Mouse (Mus musculus) midbrain, embryonic 14.5 days (tissue): ENCODE measurements around the gene Cdc42se1. TPM values are rescaled to one million over a fixed set of nuclear protein-coding genes. Genes with fewer than 3 reads are reported as not detected.

Experiments
- ATAC-seq: fragments of 200-750 bp; cut with Nextera tagmentation; 2 replicates; pipeline ENCODE4 v1.8.0; 2017; ENCODE audit warnings: moderate number of reproducible peaks, moderate library complexity; ENCODE audit not compliant: low FRiP score, low TSS enrichment
- DNase-seq: peaks from one replicate; pipeline ENCODE4 v3.0.0-alpha.2; 2015
- H3K27ac ChIP-seq: fragments of 300-500 bp; sonication (generic); replicated peaks from 2 replicates; pipeline ENCODE4 v1.5.1; 2014; ENCODE audit warnings: mild to moderate bottlenecking, low read depth, low read length, moderate library complexity
- H3K27me3 ChIP-seq: fragments of 300-500 bp; sonication (generic); 2 replicates; pipeline ENCODE4 v1.6.1; 2014; ENCODE audit warnings: low read length, control low read depth, mixed read lengths; ENCODE audit not compliant: control insufficient read depth, insufficient read depth
- H3K36me3 ChIP-seq: fragments of 300-500 bp; sonication (generic); 2 replicates; pipeline ENCODE4 v1.6.1; 2014; ENCODE audit warnings: low read length, control low read depth; ENCODE audit not compliant: control insufficient read depth, insufficient read depth
- H3K4me1 ChIP-seq: fragments of 300-500 bp; sonication (generic); 2 replicates; pipeline ENCODE4 v1.6.1; 2014; ENCODE audit warnings: mild to moderate bottlenecking, antibody characterized with exemption, low read length, control low read depth; ENCODE audit not compliant: control insufficient read depth, insufficient read depth
- H3K4me2 ChIP-seq: fragments of 300-500 bp; sonication (generic); 2 replicates; pipeline ENCODE4 v1.6.1; 2014; ENCODE audit warnings: mild to moderate bottlenecking, low read length, moderate library complexity
- H3K4me3 ChIP-seq: fragments of 300-500 bp; sonication (generic); replicated peaks from 2 replicates; pipeline ENCODE4 v1.5.1; 2014; ENCODE audit warnings: low read depth, low read length
- H3K9ac ChIP-seq: fragments of 300-500 bp; sonication (generic); replicated peaks from 2 replicates; pipeline ENCODE4 v1.6.1; 2014; ENCODE audit warnings: mild to moderate bottlenecking, low read length, moderate library complexity
- H3K9me3 ChIP-seq: fragments of 300-500 bp; sonication (generic); 2 replicates; pipeline ENCODE4 v1.6.1; 2016; ENCODE audit warnings: low read length, control low read depth, mixed read lengths; ENCODE audit not compliant: control insufficient read depth
- WGBS: fragments of 180-500 bp; shearing (Covaris S2); extraction: QIAGEN DNeasy Blood & Tissue Kit; methylation state at CpG from one replicate; pipeline ENCODE4 v1.1.7; 2014; 5-methylcytosine and 5-hydroxymethylcytosine counted together
- polyA plus RNA-seq: library from polyadenylated mRNA; unstranded; fragments of >200 nt; fragmentation: Nextera tagmentation; extraction: Ambion mirVana; gene quantifications from 2 replicates; pipeline ENCODE4 v1.2.1, GENCODE M21; 2014

Cdc42se1 gene
- polyA plus RNA-seq, 1 experiment from 2014 or later: 64.5 TPM

DNA sequence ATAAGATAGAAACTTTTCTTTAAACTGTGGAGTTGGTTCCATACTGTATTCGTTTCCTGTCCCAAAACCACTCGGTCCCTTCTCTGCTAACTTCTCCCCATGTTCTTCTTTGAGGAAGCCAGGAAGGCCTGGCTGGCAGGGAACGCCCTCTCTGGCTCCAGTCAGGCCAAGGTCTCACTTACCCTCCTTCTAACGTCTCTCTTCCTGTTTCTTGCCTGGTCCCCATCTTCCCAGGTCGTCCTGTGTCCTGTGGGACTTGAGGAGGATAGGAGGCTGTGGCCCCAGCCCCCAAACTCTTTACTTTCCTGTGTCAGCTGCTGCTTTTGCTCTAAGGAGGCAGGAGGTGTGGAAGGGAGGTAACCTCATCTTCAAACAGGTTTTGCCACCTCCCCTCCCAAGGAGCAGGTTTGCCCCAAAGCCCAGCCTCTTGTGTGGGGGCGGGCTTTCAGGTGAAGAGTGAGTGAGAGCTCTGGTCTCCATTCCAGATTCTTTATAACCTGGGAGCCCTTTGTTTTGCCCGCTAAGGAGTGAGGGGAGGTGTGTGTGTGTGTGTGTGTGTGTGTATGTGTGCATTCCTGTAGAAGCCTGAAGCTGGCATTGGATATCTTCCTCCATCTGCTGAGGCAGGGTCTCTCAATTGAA, 22.4 kb downstream of the Cdc42se1 start, which contains the start of gene Bnipl:
Gene Bnipl (minus strand): TSS at position 411 of the 642 bp plus-strand sequence.
- ATAC-seq (no peak), DNase-seq (no peak)
- Histone ChIP-seq H3K9me3 (no peaks in the 10 kb centered on the region), H3K4me3 (no peak within 1 kb of the TSS), H3K27ac (no peak within 1 kb of the TSS), H3K9ac (no peak within 1 kb of the TSS), H3K27me3 (no peaks in the 10 kb centered on the region), H3K36me3 (peaks cover 38% of the 10 kb centered on the region), H3K4me2 (no peak within 1 kb of the TSS), H3K4me1 (no peaks in the 10 kb centered on the region)
- 62% methylated on average over 7 of the region's 7 CpGs for WGBS

DNA sequence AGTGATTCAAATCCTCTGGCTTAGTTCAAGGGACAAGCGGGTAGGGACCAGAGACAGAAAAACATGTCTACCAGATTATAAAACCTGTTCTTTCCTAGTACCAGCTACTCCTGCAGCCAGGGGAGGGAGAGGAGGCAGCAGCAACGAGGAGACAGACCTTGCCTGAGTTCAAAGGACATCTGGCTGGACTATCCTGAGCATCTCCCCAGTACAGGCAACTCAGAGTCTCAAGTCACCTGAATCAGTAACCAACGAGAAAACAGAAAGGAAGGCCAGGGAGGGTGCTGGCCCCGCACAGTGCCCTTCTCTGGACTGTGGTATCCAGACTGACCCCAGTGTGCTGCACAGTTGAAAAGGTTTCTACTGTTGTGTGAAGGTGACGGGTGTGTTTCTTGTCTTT, 28.4 kb downstream of the Cdc42se1 start:
- WGBS: 88% methylated on average over 5 of the region's 5 CpGs

DNA sequence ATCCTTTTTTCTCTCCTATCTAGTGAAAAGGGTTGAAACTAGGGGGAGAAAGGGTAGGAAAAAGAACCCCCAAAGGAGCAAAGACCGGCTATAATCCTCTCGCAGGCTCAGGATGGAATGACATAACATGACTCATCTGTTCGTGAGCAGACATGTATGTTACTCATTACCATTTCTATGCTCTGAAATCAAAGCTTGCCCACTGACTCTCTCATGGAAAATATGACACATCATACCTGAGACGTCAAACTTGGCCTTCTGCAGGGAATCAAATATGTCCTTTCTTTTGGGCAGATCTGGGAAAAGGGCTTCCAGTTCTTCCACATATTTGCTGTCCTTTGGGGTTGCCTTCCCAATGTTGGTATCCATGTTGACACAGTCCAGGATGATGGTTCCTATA, 33.4 kb downstream of the Cdc42se1 start:
- no peak overlapping the region for H3K4me3 ChIP-seq
- no peak for DNase-seq
- H3K27ac ChIP-seq: no peak overlapping the region
- H3K4me2 ChIP-seq: no peak overlapping the region
- H3K9me3 ChIP-seq: no peaks in the 10 kb centered on the region
- H3K27me3 ChIP-seq: no peaks in the 10 kb centered on the region
- no peak for ATAC-seq
- peaks cover 72% of the 10 kb centered on the region for H3K36me3 ChIP-seq
- no peaks in the 10 kb centered on the region for H3K4me1 ChIP-seq
- H3K9ac ChIP-seq: no peak overlapping the region
- WGBS: 97% methylated on average over 4 of the region's 4 CpGs

More for the DNA sequence above, 28.4 kb downstream of the Cdc42se1 start:
- no peaks in the 10 kb centered on the region for H3K9me3 ChIP-seq
- no peak overlapping the region for H3K4me3 ChIP-seq
- no peak for ATAC-seq
- no peak overlapping the region for H3K27ac ChIP-seq
- no peak overlapping the region for H3K9ac ChIP-seq
- no peak for DNase-seq
- H3K4me2 ChIP-seq: no peak overlapping the region
- no peaks in the 10 kb centered on the region for H3K4me1 ChIP-seq
- peaks cover 79% of the 10 kb centered on the region for H3K36me3 ChIP-seq
- no peaks in the 10 kb centered on the region for H3K27me3 ChIP-seq

DNA sequence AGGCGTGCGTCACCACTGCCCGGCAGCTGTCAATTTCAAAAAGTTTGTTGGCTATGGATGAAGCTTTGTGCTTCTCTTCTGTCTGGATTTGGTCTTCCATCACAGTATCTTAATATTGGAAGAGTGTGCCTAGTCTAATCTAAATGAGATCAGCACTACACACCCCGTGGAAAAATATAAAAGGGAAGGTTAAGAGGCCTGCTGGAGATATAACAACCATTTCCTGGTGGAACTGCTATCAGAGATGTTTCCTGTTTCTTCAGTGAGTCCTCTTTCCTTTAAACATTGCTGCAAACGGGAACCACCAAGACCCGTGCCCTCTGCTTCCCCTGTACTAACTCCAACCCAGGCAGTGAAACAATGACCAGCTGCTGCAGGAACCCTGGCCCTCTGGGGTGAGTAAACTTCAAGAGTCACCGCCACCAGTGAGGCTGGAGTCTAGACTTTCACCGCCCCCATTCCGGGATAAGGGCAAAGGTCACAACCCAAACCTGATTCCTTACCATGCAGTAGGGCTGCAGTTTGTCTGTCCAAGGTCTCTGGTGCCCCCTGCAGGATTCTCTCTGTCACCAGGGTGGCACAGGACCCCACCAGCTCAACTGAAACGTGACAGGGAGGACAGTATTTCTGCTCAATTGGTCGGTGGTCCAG, 34.7 kb downstream of the Cdc42se1 start:
- Histone ChIP-seq H3K4me3 (no peak overlapping the region), H3K27me3 (no peaks in the 10 kb centered on the region), H3K9me3 (no peaks in the 10 kb centered on the region), H3K36me3 (peaks cover 68% of the 10 kb centered on the region), H3K27ac (no peak overlapping the region), H3K9ac (no peak overlapping the region), H3K4me1 (no peaks in the 10 kb centered on the region), H3K4me2 (no peak overlapping the region)
- no peak for ATAC-seq
- DNase-seq: peak; percentile 69
- 52% methylated on average over 11 of the region's 11 CpGs for WGBS

GRCm38 (mm10) chr3:95264724-95265123, 36.2 kb downstream of the Cdc42se1 start:
- ATAC-seq: no peak
- no peak overlapping the region for H3K4me2 ChIP-seq
- no peaks in the 10 kb centered on the region for H3K27me3 ChIP-seq
- no peak overlapping the region for H3K27ac ChIP-seq
- no peaks in the 10 kb centered on the region for H3K9me3 ChIP-seq
- H3K36me3 ChIP-seq: peaks cover 57% of the 10 kb centered on the region
- H3K4me3 ChIP-seq: no peak overlapping the region
- no peaks in the 10 kb centered on the region for H3K4me1 ChIP-seq
- no peak for DNase-seq
- WGBS: 67% methylated on average over 1 of the region's 1 CpGs
- H3K9ac ChIP-seq: no peak overlapping the region

DNA sequence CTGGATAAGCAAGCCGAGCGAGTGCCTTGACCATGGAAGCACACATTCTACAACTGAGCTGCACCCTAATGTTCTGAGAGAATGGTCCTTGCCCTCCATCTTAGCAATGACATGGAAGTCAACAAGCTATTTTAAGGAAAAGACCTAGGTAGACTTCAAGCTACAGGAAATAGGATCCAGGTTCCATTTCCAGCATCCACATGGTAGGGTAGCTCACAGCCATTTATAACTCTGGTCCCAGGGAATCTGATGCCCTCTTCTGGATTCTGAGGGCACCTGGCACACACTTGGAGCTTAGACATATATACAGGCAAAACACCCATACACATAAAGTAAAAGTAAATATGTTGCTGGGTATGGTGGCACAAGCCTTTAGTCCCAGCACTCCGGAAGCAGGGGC, 37.5 kb downstream of the Cdc42se1 start:
- Histone ChIP-seq H3K27me3 (no peaks in the 10 kb centered on the region), H3K4me3 (no peak overlapping the region), H3K4me2 (no peak overlapping the region), H3K9me3 (no peaks in the 10 kb centered on the region), H3K36me3 (peaks cover 49% of the 10 kb centered on the region), H3K27ac (no peak overlapping the region), H3K9ac (no peak overlapping the region), H3K4me1 (no peaks in the 10 kb centered on the region)
- ATAC-seq (no peak), DNase-seq (no peak)
- WGBS: 93% methylated on average over 3 of the region's 3 CpGs

DNA sequence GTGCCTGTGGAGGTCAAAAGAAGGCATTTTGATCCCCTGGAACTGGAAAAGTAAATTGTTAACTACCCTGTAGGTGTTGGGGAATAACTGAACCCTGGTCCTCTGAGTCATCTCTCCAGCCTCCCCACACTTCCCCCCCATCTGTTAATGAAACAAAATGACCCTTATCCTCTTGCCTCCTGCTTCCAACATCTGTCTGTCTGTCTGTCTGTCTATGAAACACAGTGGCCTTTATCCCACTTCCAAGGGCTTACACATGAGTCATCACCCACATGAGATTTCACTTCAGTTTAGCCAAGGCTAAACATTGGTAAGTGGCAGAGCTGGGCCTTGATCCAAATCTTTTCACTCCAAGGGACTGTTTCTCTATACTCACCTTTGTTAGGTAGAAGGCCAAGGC, 39.3 kb downstream of the Cdc42se1 start:
- ATAC-seq: no peak
- H3K36me3 ChIP-seq: peaks cover 37% of the 10 kb centered on the region

DNA sequence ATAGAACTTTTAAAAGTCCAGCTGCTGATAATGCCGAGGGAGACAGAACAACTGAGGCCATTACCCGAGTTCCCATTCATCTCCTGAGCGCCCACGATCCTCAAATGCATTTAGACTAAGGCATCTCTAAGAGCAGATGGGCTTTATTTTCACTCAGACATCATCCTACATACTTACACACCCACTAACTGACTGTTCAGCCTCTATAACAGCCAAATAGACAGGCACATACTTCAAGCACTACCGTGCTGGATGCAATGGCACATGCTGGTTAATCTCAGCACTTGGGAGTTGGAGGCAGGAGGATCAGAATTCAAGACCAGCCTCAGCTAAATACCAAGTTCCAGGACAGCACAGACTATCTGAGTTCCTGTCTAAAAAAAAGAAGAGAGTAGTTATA, 41.3 kb downstream of the Cdc42se1 start:
- no peak for DNase-seq
- Histone ChIP-seq H3K4me2 (no peak overlapping the region), H3K27ac (no peak overlapping the region), H3K27me3 (no peaks in the 10 kb centered on the region), H3K36me3 (peaks cover 24% of the 10 kb centered on the region), H3K9ac (no peak overlapping the region), H3K9me3 (no peaks in the 10 kb centered on the region), H3K4me3 (no peak overlapping the region), H3K4me1 (no peaks in the 10 kb centered on the region)
- ATAC-seq: no peak
- WGBS: 95% methylated on average over 5 of the region's 5 CpGs

More for the DNA sequence above, 39.3 kb downstream of the Cdc42se1 start:
- Histone ChIP-seq H3K9me3 (no peaks in the 10 kb centered on the region), H3K4me3 (no peak overlapping the region), H3K27ac (no peak overlapping the region), H3K4me2 (no peak overlapping the region), H3K4me1 (no peaks in the 10 kb centered on the region), H3K27me3 (no peaks in the 10 kb centered on the region), H3K9ac (no peak overlapping the region)
- no peak for DNase-seq

DNA sequence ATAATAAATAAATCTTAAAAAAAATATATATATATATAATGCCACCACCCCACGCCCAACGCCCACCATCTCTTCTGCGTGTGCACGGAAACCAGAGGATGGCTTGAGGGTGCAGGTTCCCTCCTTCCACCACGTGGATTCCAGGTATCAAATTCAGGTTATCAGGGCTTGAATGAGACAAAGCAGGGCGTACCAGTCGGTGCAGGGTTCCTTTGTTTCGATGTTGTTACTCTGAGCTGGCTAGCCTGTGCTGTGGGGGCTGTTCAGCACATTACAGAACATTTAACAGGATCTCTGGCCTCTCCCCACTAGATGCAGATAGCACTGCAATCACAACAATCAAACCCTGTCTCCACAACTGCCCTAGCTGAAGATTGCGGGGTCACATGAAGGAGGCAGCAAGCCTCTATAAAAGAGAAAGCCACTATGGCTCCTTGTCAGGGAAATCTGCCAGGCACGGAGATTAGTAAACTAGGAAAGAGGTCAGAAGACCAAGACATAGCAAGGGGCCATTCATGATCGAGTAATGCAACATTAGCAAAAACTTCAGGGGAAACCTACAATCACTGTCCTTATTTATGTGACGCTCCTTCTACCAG, 42.3 kb downstream of the Cdc42se1 start:
- no peak overlapping the region for H3K27ac ChIP-seq
- WGBS: 87% methylated on average over 12 of the region's 12 CpGs
- H3K4me3 ChIP-seq: no peak overlapping the region
- DNase-seq: no peak
- peaks cover 19% of the 10 kb centered on the region for H3K36me3 ChIP-seq
- H3K27me3 ChIP-seq: no peaks in the 10 kb centered on the region
- H3K4me2 ChIP-seq: no peak overlapping the region
- no peak overlapping the region for H3K9ac ChIP-seq
- no peak for ATAC-seq
- H3K4me1 ChIP-seq: no peaks in the 10 kb centered on the region
- no peaks in the 10 kb centered on the region for H3K9me3 ChIP-seq
